Mouse (Mus musculus): ENCODE measurements around the gene Naa20. TPM values are rescaled to one million over a fixed set of nuclear protein-coding genes. Genes with fewer than 3 reads are reported as not detected.

Gene Naa20
- polyA plus RNA-seq, 1 experiment from 2014 or later, result 119 TPM

GRCm38 (mm10) chr2:145872099-145872498 is 29.8 kb upstream of the Naa20 start:
- Histone ChIP-seq H3K36me3 (no peaks in the 10 kb centered on the region), H3K9ac (replicated peaks) (no peak overlapping the region), H3K4me1 (replicated peaks) (no peaks in the 10 kb centered on the region), H3K27me3 (no peaks in the 10 kb centered on the region), H3K27ac (no peak overlapping the region), H3K4me2 (replicated peaks) (no peak overlapping the region), H3K9me3 (no peaks in the 10 kb centered on the region), H3K4me3 (replicated peaks) (no peak overlapping the region)
- 83% methylated on average over 1 of the region's 1 CpGs for WGBS
- no peak for ATAC-seq

- Histone ChIP-seq H3K27ac (no peak overlapping the region), H3K36me3 (peaks cover 4% of the 10 kb centered on the region), H3K4me2 (replicated peaks) (no peak overlapping the region), H3K27me3 (no peaks in the 10 kb centered on the region), H3K4me3 (replicated peaks) (no peak overlapping the region), H3K9me3 (no peaks in the 10 kb centered on the region), H3K9ac (replicated peaks) (no peak overlapping the region), H3K4me1 (replicated peaks) (no peaks in the 10 kb centered on the region)
- ATAC-seq, result no peak
- 70% methylated on average over 1 of the region's 1 CpGs for WGBS
These were observed 27.9 kb upstream of the Naa20 start for GRCm38 (mm10) chr2:145873953-145874352.

- no peak overlapping the region for H3K4me3 ChIP-seq (replicated peaks)
- H3K27ac ChIP-seq, result no peak overlapping the region
- H3K9me3 ChIP-seq, result no peaks in the 10 kb centered on the region
- peaks cover 11% of the 10 kb centered on the region for H3K36me3 ChIP-seq
- H3K4me1 ChIP-seq (replicated peaks), result no peaks in the 10 kb centered on the region
- ATAC-seq, result no peak
- H3K27me3 ChIP-seq, result no peaks in the 10 kb centered on the region
- H3K9ac ChIP-seq (replicated peaks), result no peak overlapping the region
- 78% methylated on average over 3 of the region's 3 CpGs for WGBS
- H3K4me2 ChIP-seq (replicated peaks), result no peak overlapping the region
These were observed 26.9 kb upstream of the Naa20 start for GRCm38 (mm10) chr2:145874879-145875482.

- 93% methylated on average over 3 of the region's 3 CpGs for WGBS
- Histone ChIP-seq H3K4me3 (replicated peaks) (no peak overlapping the region), H3K27me3 (no peaks in the 10 kb centered on the region), H3K9ac (replicated peaks) (no peak overlapping the region), H3K4me2 (replicated peaks) (no peak overlapping the region), H3K36me3 (peaks cover 20% of the 10 kb centered on the region), H3K27ac (no peak overlapping the region), H3K9me3 (no peaks in the 10 kb centered on the region), H3K4me1 (replicated peaks) (no peaks in the 10 kb centered on the region)
- no peak for ATAC-seq
These were observed 24.7 kb upstream of the Naa20 start for GRCm38 (mm10) chr2:145877191-145877590.

GRCm38 (mm10) chr2:145880887-145881747 is 20.8 kb upstream of the Naa20 start:
- 81% methylated on average over 11 of the region's 11 CpGs for WGBS
- no peak overlapping the region for H3K4me3 ChIP-seq (replicated peaks)
- no peaks in the 10 kb centered on the region for H3K27me3 ChIP-seq
- 0 out of 2 replicates have a peak, but pooled peaks cover 4% of the 10 kb centered on the region for H3K4me1 ChIP-seq (replicated peaks)
- no peak for ATAC-seq
- no peak overlapping the region for H3K4me2 ChIP-seq (replicated peaks)
- no peaks in the 10 kb centered on the region for H3K9me3 ChIP-seq
- no peak overlapping the region for H3K9ac ChIP-seq (replicated peaks)
- H3K27ac ChIP-seq, result no peak overlapping the region
- H3K36me3 ChIP-seq, result peaks cover 29% of the 10 kb centered on the region

- Histone ChIP-seq H3K27me3 (no peaks in the 10 kb centered on the region), H3K27ac (no peak overlapping the region), H3K36me3 (peaks cover 29% of the 10 kb centered on the region), H3K4me1 (replicated peaks) (0 out of 2 replicates have a peak, but pooled peaks cover 4% of the 10 kb centered on the region), H3K4me3 (replicated peaks) (no peak overlapping the region), H3K9ac (replicated peaks) (no peak overlapping the region), H3K4me2 (replicated peaks) (no peak overlapping the region), H3K9me3 (no peaks in the 10 kb centered on the region)
- ATAC-seq, result no peak
- WGBS, result 89% methylated on average over 5 of the region's 5 CpGs
These were observed 20.0 kb upstream of the Naa20 start for GRCm38 (mm10) chr2:145881932-145882331.

GRCm38 (mm10) chr2:145882398-145882797 is 19.5 kb upstream of the Naa20 start:
- H3K27ac ChIP-seq, result no peak overlapping the region
- H3K4me1 ChIP-seq (replicated peaks), result 0 out of 2 replicates have a peak, but pooled peaks cover 4% of the 10 kb centered on the region
- no peaks in the 10 kb centered on the region for H3K27me3 ChIP-seq
- H3K9me3 ChIP-seq, result no peaks in the 10 kb centered on the region
- no peak for ATAC-seq
- WGBS, result 20% methylated on average over 2 of the region's 2 CpGs
- H3K9ac ChIP-seq (replicated peaks), result no peak overlapping the region
- H3K4me2 ChIP-seq (replicated peaks), result no peak overlapping the region
- no peak overlapping the region for H3K4me3 ChIP-seq (replicated peaks)
- H3K36me3 ChIP-seq, result peaks cover 29% of the 10 kb centered on the region

- H3K4me3 ChIP-seq (replicated peaks), result no peak overlapping the region
- ATAC-seq, result no peak
- H3K4me1 ChIP-seq (replicated peaks), result 0 out of 2 replicates have a peak, but pooled peaks cover 4% of the 10 kb centered on the region
- no peak overlapping the region for H3K9ac ChIP-seq (replicated peaks)
- no peak overlapping the region for H3K4me2 ChIP-seq (replicated peaks)
- peaks cover 22% of the 10 kb centered on the region for H3K36me3 ChIP-seq
- H3K27ac ChIP-seq, result 0 out of 2 replicates have a peak overlapping the region, but pooled peaks have one; percentile 17
- H3K27me3 ChIP-seq, result no peaks in the 10 kb centered on the region
- WGBS, result 44% methylated on average over 17 of the region's 17 CpGs
- H3K9me3 ChIP-seq, result no peaks in the 10 kb centered on the region
These were observed 17.6 kb upstream of the Naa20 start for GRCm38 (mm10) chr2:145884036-145884912.

GRCm38 (mm10) chr2:145884913-145885785 is 16.8 kb upstream of the Naa20 start:
- Histone ChIP-seq H3K4me2 (replicated peaks) (no peak overlapping the region), H3K9me3 (no peaks in the 10 kb centered on the region), H3K9ac (replicated peaks) (no peak overlapping the region), H3K36me3 (peaks cover 17% of the 10 kb centered on the region), H3K4me1 (replicated peaks) (0 out of 2 replicates have a peak, but pooled peaks cover 4% of the 10 kb centered on the region), H3K4me3 (replicated peaks) (no peak overlapping the region), H3K27me3 (no peaks in the 10 kb centered on the region), H3K27ac (no peak overlapping the region)
- WGBS, result 83% methylated on average over 14 of the region's 14 CpGs
- ATAC-seq, result no peak

GRCm38 (mm10) chr2:145887937-145888765 is 13.7 kb upstream of the Naa20 start:
- WGBS, result 71% methylated on average over 14 of the region's 14 CpGs
- no peak overlapping the region for H3K9ac ChIP-seq (replicated peaks)
- H3K4me2 ChIP-seq (replicated peaks), result no peak overlapping the region
- H3K4me3 ChIP-seq (replicated peaks), result no peak overlapping the region
- ATAC-seq, result peak; percentile 40; the same call in 1 of the 2 replicates
- H3K27me3 ChIP-seq, result no peaks in the 10 kb centered on the region
- H3K27ac ChIP-seq, result no peak overlapping the region
- 0 out of 2 replicates have a peak, but pooled peaks cover 4% of the 10 kb centered on the region for H3K4me1 ChIP-seq (replicated peaks)
- H3K36me3 ChIP-seq, result peaks cover 9% of the 10 kb centered on the region
- no peaks in the 10 kb centered on the region for H3K9me3 ChIP-seq
